Mouse (Mus musculus) neural tube, embryonic 11.5 days (tissue): ENCODE measurements around the gene Prkce. TPM values are rescaled to one million over a fixed set of nuclear protein-coding genes. Genes with fewer than 3 reads are reported as not detected.

Source experiments
- ATAC-seq: fragments of 200-750 bp; cut with Nextera tagmentation; 2 replicates; pipeline ENCODE4 v1.8.0; 2017; ENCODE audit warnings: moderate number of reproducible peaks, mild to moderate bottlenecking, moderate TSS enrichment, moderate library complexity; ENCODE audit not compliant: insufficient read depth, low FRiP score, low TSS enrichment
- DNase-seq: peaks from one replicate; pipeline ENCODE4 v3.0.0-alpha.2; 2015; ENCODE audit warnings: low spot score
- H3K27ac ChIP-seq: fragments of 300-500 bp; sonication (generic); 2 replicates; pipeline ENCODE4 v1.5.1; 2014; ENCODE audit warnings: low read depth, mild to moderate bottlenecking, low read length
- H3K27me3 ChIP-seq: fragments of 300-500 bp; sonication (generic); 2 replicates; pipeline ENCODE4 v1.6.1; 2014; ENCODE audit warnings: mild to moderate bottlenecking, low read length, mixed read lengths; ENCODE audit not compliant: control insufficient read depth, insufficient read depth
- H3K36me3 ChIP-seq: fragments of 300-500 bp; sonication (generic); 2 replicates; pipeline ENCODE4 v1.6.1; 2014; ENCODE audit warnings: mild to moderate bottlenecking, low read length, moderate library complexity, mixed read lengths; ENCODE audit not compliant: control insufficient read depth, insufficient read depth
- H3K4me1 ChIP-seq: fragments of 300-500 bp; sonication (generic); 2 replicates; pipeline ENCODE4 v1.6.1; 2014; ENCODE audit warnings: low read length, mixed read lengths; ENCODE audit not compliant: control insufficient read depth, insufficient read depth
- H3K4me2 ChIP-seq: fragments of 300-500 bp; sonication (generic); 2 replicates; pipeline ENCODE4 v1.6.1; 2014; ENCODE audit warnings: low read depth, mild to moderate bottlenecking, moderate library complexity
- H3K4me3 ChIP-seq: fragments of 300-500 bp; sonication (generic); 2 replicates; pipeline ENCODE4 v1.5.1; 2014; ENCODE audit warnings: low read depth, low read length
- H3K9ac ChIP-seq: fragments of 300-500 bp; sonication (generic); 2 replicates; pipeline ENCODE4 v1.6.1; 2014; ENCODE audit warnings: mild to moderate bottlenecking, low read length
- H3K9me3 ChIP-seq: fragments of 300-500 bp; sonication (generic); 2 replicates; pipeline ENCODE4 v1.6.1; 2016; ENCODE audit warnings: low read length; ENCODE audit not compliant: control insufficient read depth
- WGBS: fragments of 180-500 bp; shearing (Covaris S2); extraction: QIAGEN DNeasy Blood & Tissue Kit; methylation state at CpG from one replicate; pipeline ENCODE4 v1.1.7; 2014; 5-methylcytosine and 5-hydroxymethylcytosine counted together
- polyA plus RNA-seq: library from polyadenylated mRNA; unstranded; fragments of >200 nt; fragmentation: Nextera tagmentation; extraction: Ambion mirVana; gene quantifications from 2 replicates; pipeline ENCODE4 v1.2.1, GENCODE M21; 2014

The Prkce gene
- polyA plus RNA-seq, 1 experiment from 2014 or later: 13.3 TPM

- Histone ChIP-seq H3K36me3 (no peaks in the 10 kb centered on the region), H3K9me3 (no peaks in the 10 kb centered on the region), H3K4me1 (peaks cover 34% of the 10 kb centered on the region), H3K4me3 (no peak overlapping the region), H3K9ac (0 out of 2 replicates have a peak overlapping the region, but pooled peaks have one; percentile 22), H3K4me2 (0 out of 2 replicates have a peak overlapping the region, but pooled peaks have one; percentile 19), H3K27me3 (no peaks in the 10 kb centered on the region), H3K27ac (peak overlapping the region; percentile 65)
- ATAC-seq (peak; percentile 58), DNase-seq (peak; percentile 41)
- 41% methylated on average over 16 of the region's 16 CpGs for WGBS
Measured at GRCm38 (mm10) chr17:86330076-86330955, 162.7 kb downstream of the Prkce start.

DNA sequence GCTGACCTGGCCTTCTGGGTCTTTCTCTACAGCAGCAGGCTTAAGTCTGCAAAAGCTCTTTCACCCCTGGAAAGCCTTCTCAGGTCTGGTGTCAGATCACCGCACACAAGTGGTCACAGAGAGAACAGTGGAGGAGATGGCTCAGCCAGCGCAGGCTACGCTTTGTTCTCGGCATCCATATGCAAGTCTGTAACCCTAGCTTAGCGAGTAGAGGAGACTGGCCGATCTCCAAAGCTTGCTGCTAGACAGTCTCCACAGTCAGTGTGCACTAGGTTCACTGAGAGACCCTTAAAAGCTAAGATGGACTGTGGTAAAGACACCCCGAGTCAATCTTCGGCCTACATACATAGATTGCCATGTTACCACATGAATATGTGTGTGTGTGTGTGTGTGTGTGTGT is 164.2 kb downstream of the Prkce start:
- WGBS: 73% methylated on average over 8 of the region's 8 CpGs
- Histone ChIP-seq H3K36me3 (no peaks in the 10 kb centered on the region), H3K27ac (no peak overlapping the region), H3K9ac (no peak overlapping the region), H3K9me3 (no peaks in the 10 kb centered on the region), H3K4me3 (no peak overlapping the region), H3K27me3 (no peaks in the 10 kb centered on the region), H3K4me2 (no peak overlapping the region), H3K4me1 (peaks cover 32% of the 10 kb centered on the region)
- DNase-seq (no peak), ATAC-seq (no peak)

GRCm38 (mm10) chr17:86334990-86335389 is 167.4 kb downstream of the Prkce start:
- H3K4me3 ChIP-seq: no peak overlapping the region
- no peak overlapping the region for H3K4me2 ChIP-seq
- no peaks in the 10 kb centered on the region for H3K27me3 ChIP-seq
- H3K9me3 ChIP-seq: no peaks in the 10 kb centered on the region
- no peak overlapping the region for H3K27ac ChIP-seq
- H3K9ac ChIP-seq: no peak overlapping the region
- WGBS: 90% methylated on average over 4 of the region's 4 CpGs
- DNase-seq: no peak
- no peak for ATAC-seq
- peaks cover 18% of the 10 kb centered on the region for H3K4me1 ChIP-seq
- H3K36me3 ChIP-seq: no peaks in the 10 kb centered on the region

GRCm38 (mm10) chr17:86336652-86337073 is 169.1 kb downstream of the Prkce start:
- H3K4me2 ChIP-seq: no peak overlapping the region
- no peaks in the 10 kb centered on the region for H3K27me3 ChIP-seq
- no peak for ATAC-seq
- no peaks in the 10 kb centered on the region for H3K36me3 ChIP-seq
- no peak overlapping the region for H3K4me3 ChIP-seq
- H3K9ac ChIP-seq: no peak overlapping the region
- no peaks in the 10 kb centered on the region for H3K9me3 ChIP-seq
- no peak for DNase-seq
- WGBS: 69% methylated on average over 4 of the region's 4 CpGs
- H3K4me1 ChIP-seq: peaks cover 2% of the 10 kb centered on the region; the same call in 1 of the 2 replicates
- H3K27ac ChIP-seq: no peak overlapping the region

- 68% methylated on average over 3 of the region's 3 CpGs for WGBS
Measured at GRCm38 (mm10) chr17:86337076-86337475, 169.5 kb downstream of the Prkce start.

DNA sequence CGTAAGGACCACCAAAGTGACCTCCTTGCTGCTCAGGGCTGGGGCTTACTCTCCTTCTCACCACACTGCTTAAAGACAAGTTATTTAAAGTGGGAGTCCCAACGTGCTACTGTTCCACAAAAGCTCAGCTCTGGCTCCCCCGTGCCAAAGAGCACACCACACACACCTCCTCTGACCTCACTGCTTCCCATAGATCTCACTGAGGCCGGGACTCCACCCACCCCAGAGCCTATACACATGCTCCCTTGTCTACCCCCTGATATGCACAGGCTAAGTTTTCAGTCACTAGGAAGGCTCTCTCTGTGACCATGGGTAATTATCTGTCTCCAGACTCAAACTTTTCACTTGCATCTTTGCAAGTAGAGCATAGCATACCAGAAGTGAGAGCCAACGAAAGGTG is 170.7 kb downstream of the Prkce start:
- no peak for DNase-seq
- Histone ChIP-seq H3K36me3 (no peaks in the 10 kb centered on the region), H3K4me1 (no peaks in the 10 kb centered on the region), H3K9me3 (no peaks in the 10 kb centered on the region), H3K4me3 (no peak overlapping the region), H3K9ac (no peak overlapping the region), H3K4me2 (no peak overlapping the region), H3K27me3 (no peaks in the 10 kb centered on the region), H3K27ac (no peak overlapping the region)
- WGBS: 72% methylated on average over 5 of the region's 5 CpGs
- ATAC-seq: no peak

More at GRCm38 (mm10) chr17:86337076-86337475, 169.5 kb downstream of the Prkce start:
- H3K9ac ChIP-seq: no peak overlapping the region
- no peaks in the 10 kb centered on the region for H3K36me3 ChIP-seq
- no peaks in the 10 kb centered on the region for H3K4me1 ChIP-seq
- H3K9me3 ChIP-seq: no peaks in the 10 kb centered on the region
- ATAC-seq (no peak), DNase-seq (no peak)
- no peak overlapping the region for H3K4me3 ChIP-seq
- H3K4me2 ChIP-seq: no peak overlapping the region
- H3K27me3 ChIP-seq: no peaks in the 10 kb centered on the region
- 0 out of 2 replicates have a peak overlapping the region, but pooled peaks have one; percentile 14 for H3K27ac ChIP-seq

DNA sequence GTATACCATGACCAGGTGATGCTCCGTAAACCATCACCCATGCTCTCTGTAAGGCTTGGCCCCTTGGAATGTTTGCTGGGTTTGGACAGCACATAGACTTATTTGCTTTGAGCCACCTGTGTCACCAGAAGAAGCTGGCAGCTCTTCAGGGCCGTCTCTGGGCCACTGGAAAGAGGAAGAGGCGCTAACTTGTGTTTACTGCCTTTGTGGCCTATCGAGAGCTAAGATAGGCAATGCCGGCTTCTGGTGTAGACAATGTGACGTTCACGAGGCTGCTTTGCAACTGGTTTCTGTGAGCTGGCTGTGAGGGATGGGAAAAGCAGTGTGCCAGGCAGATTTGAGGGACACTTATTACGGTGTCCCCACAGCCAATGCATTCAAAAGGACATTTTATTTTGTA is 176.4 kb downstream of the Prkce start:
- no peak overlapping the region for H3K9ac ChIP-seq
- no peaks in the 10 kb centered on the region for H3K4me1 ChIP-seq
- H3K4me2 ChIP-seq: no peak overlapping the region
- H3K9me3 ChIP-seq: no peaks in the 10 kb centered on the region
- H3K36me3 ChIP-seq: no peaks in the 10 kb centered on the region
- ATAC-seq (no peak), DNase-seq (no peak)
- H3K4me3 ChIP-seq: no peak overlapping the region
- H3K27ac ChIP-seq: no peak overlapping the region
- no peaks in the 10 kb centered on the region for H3K27me3 ChIP-seq
- 75% methylated on average over 8 of the region's 8 CpGs for WGBS

DNA sequence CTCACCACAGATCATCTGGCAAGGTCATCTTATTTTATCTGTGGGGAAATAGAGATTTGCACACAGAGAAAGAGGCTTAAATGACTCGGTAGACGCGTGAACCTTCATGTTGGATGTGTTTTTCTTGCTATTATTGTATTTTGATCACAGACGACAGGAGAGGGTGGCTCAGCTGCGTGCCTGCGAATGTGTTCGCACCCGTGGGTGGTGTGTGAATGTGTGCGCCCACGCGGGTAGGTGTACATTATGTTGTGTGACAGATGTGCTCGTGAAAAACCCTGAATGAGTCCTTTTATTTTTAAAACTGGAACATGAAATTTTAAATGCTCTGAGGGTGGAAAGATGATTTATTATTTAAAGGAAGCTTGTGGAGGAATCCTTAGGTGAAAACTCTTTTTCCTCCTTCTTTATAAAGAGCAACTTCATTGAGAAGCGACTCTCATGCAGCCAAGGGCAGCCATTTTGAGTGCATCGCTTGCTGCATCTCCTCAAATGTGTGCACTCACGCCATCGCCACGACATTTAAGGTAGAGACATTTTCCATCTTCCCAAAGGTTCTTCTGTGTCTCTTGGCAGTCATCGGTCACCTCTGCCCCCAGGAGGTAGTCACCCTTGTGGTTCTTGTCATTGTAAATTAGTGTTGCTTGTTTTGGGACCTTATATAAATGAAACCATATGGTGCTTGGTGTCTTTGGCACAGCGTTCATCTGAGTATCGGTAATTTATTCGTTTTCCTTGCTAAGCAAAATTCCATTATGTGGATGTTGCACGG is 177.8 kb downstream of the Prkce start:
- no peak for DNase-seq
- no peaks in the 10 kb centered on the region for H3K4me1 ChIP-seq

More for the DNA sequence above, 177.8 kb downstream of the Prkce start:
- H3K9ac ChIP-seq: no peak overlapping the region
- H3K27me3 ChIP-seq: no peaks in the 10 kb centered on the region
- no peak overlapping the region for H3K4me3 ChIP-seq
- ATAC-seq: no peak
- no peak overlapping the region for H3K4me2 ChIP-seq
- H3K36me3 ChIP-seq: no peaks in the 10 kb centered on the region
- WGBS: 81% methylated on average over 22 of the region's 22 CpGs
- no peak overlapping the region for H3K27ac ChIP-seq
- H3K9me3 ChIP-seq: no peaks in the 10 kb centered on the region
